Mouse (Mus musculus): ENCODE results near the gene Abi3bp. TPM values are rescaled to one million over a fixed set of nuclear protein-coding genes. Genes with fewer than 3 reads are reported as not detected.
A peak's percentile ranks its signal among the peaks of the same experiment; 100 is the strongest.

Abi3bp gene
- polyA plus RNA-seq, 1 experiment = not detected

DNA sequence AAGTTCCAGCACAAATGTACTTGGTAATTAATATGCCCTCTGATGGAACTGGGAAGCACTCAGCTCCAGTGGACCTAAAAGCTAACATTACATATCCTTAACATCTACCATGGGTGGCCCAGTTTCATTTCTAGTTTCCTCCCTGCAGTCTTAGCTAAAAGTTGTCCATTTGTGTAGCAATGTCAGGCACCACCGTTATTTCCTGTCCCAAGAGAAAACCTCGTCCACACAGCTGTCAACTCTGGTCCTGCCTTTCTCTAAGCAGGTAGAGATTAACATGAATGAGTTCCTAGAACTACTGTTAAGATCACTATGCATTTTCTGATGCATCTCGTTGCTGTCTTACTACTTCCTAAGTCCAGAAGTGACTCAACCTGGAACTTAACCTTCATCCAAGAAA, 237.9 kb downstream of the Abi3bp start:
- H3K27ac ChIP-seq (ENCODE audit: insufficient read depth, low read depth, low read length) = no peak overlapping the region
- TF ChIP-seq CTCF (IDR thresholded peaks at IDR 0.05; ENCODE audit: low read depth, low read length) = no peak
- TF ChIP-seq POLR2A (IDR thresholded peaks at IDR 0.05; ENCODE audit: borderline replicate concordance, low read depth, low read length) = no peak
- H3K4me1 ChIP-seq (ENCODE audit: control insufficient read depth, insufficient read depth, low read length) = 0 out of 2 replicates have a peak, but pooled peaks cover 3% of the 10 kb centered on the region
- H3K4me3 ChIP-seq (ENCODE audit: insufficient read depth, low read length) = peak overlapping the region; percentile 91

DNA sequence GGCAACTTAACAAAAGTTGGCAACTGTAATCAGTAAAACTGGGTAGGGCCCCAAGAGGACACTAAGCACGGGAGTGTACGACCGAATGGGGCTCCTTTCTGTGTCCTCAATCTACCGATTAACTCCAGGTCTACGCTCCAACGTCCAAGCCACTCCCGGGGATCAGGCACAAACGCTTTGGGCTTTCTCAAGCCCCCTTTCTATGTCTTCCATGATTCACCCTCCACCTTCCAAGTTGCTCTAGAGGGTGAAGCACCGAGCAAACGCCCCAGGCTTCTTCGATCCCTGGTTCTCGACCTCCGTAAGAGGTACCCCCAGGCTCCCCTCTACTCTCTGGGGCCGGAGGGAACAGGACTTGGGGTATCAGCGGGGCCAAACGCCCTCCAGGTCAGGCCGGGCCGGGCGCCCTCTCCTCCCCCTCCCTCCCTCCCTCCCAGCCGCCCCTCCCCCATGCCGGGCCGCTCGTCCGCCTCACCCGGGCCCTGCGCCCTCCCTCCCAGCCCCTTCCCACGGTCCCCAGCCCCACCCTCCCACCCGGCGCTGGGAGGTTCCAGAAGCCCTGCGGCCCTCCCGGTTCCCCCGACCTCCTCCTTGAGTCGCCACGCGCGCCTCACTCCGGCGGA, 239.0 kb downstream of the Abi3bp start:
- Histone ChIP-seq H3K4me3 (ENCODE audit: insufficient read depth, low read length) (peak overlapping the region; percentile 91), H3K4me1 (ENCODE audit: control insufficient read depth, insufficient read depth, low read length) (0 out of 2 replicates have a peak, but pooled peaks cover 3% of the 10 kb centered on the region), H3K27ac (ENCODE audit: insufficient read depth, low read depth, low read length) (peak overlapping the region; percentile 71)
- TF ChIP-seq CTCF (IDR thresholded peaks at IDR 0.05; ENCODE audit: low read depth, low read length) (no peak), POLR2A (IDR thresholded peaks at IDR 0.05; ENCODE audit: borderline replicate concordance, low read depth, low read length) (no peak)

DNA sequence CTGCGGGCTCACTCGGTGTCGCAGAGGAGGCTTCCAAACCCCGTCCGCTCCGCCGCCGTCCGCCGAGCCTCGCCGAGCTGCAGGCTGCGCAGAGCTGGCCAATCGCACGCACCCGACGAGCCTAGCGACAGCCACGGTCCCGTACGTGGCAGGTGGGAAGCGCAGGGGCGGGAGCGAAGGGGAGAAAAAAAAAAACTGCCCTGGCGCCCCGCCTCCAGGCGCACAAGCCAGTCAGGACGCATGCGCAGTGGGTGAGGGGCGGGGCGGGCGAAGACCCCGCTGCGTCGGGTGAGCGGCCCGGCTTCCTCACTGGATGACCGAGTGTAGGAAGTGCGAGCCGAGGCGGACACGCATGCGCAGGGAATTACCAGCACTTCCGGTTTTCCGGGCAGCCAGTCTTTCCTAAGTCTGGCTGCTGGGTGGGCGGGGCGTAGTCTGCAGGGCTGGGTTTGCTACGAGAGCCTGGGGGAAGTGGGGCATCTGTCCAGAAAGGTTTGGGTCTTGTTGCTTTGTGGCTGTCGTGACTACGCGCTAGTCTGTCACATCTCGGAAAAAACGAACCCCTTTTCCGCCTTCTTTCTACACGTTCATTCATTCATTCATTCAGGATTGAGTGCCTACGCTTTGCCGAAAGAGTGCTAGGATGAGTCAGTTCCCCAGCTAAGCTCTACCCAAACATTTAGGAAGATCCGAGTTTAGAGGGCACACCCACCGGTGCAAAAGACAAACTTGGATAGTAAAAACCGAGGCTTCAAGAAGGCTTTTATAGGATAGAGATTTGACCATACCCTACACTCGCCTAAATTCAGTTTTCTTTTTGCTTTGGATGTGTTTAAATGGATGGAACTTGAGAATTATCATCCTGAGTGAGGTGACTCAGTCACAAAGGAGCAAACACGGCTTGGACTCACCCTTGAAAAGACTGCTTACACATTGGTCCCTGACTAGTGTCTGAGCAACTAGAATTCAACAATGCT, 239.8 kb downstream of the Abi3bp start, which contains the start of gene Tfg:
Gene Tfg, minus strand, starts transcription at position 227 of the 977 bp plus-strand sequence.
- TF ChIP-seq POLR2A (IDR thresholded peaks at IDR 0.05; ENCODE audit: borderline replicate concordance, low read depth, low read length) (0 out of 2 replicates have a peak, but pooled peaks have one; percentile 56), CTCF (IDR thresholded peaks at IDR 0.05; ENCODE audit: low read depth, low read length) (no peak)

DNA sequence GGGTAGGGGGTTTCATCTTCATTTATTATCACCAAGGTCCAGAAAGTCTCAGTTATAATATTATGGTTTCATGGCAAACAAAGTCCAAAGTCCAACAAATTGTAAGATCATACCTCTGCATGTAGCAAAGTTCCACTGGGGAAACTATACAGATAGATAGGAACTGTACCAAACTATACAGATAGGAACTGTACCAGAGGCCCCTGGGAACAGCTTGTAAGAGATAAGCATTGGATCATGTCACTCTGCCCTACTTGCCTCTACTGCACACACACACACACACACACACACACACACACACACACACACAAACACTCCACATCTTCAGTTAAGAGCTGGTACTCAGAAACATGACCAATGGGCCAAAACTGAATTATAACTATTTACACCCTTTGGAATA, 241.4 kb downstream of the Abi3bp start:
- 0 out of 2 replicates have a peak, but pooled peaks cover 3% of the 10 kb centered on the region for H3K4me1 ChIP-seq (ENCODE audit: control insufficient read depth, insufficient read depth, low read length)
- TF ChIP-seq CTCF (IDR thresholded peaks at IDR 0.05; ENCODE audit: low read depth, low read length) = no peak
- TF ChIP-seq POLR2A (IDR thresholded peaks at IDR 0.05; ENCODE audit: borderline replicate concordance, low read depth, low read length) = no peak
- H3K27ac ChIP-seq (ENCODE audit: insufficient read depth, low read depth, low read length) = no peak overlapping the region
- H3K4me3 ChIP-seq (ENCODE audit: insufficient read depth, low read length) = no peak overlapping the region

More for the DNA sequence above, 239.8 kb downstream of the Abi3bp start, which contains the start of gene Tfg:
- Histone ChIP-seq H3K27ac (ENCODE audit: insufficient read depth, low read depth, low read length) (peak within 1 kb of the TSS; percentile 81), H3K4me3 (ENCODE audit: insufficient read depth, low read length) (peak within 1 kb of the TSS; percentile 91), H3K4me1 (ENCODE audit: control insufficient read depth, insufficient read depth, low read length) (0 out of 2 replicates have a peak, but pooled peaks cover 3% of the 10 kb centered on the region)

DNA sequence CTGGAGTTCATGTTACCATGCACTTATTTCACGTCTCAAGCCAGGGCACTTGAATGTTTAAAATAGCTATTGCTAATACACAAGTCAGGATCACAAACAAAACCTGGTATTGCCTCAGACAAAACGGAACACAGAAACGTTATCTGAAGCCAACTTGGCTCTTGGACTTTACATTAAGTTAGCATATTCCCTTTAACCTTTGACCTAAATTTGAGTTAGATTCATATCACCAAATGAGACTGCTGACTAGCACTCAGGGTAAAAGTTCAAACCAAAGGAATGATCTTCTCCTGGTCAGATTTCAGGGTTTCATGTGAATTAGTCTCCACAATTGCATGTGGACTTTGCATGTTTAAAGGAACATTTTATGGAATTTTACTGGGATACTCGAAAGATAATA, 244.7 kb downstream of the Abi3bp start:
- peaks cover 6% of the 10 kb centered on the region for H3K4me1 ChIP-seq (ENCODE audit: control insufficient read depth, insufficient read depth, low read length)
- TF ChIP-seq CTCF (IDR thresholded peaks at IDR 0.05; ENCODE audit: low read depth, low read length) (no peak), POLR2A (IDR thresholded peaks at IDR 0.05; ENCODE audit: borderline replicate concordance, low read depth, low read length) (no peak)
- H3K27ac ChIP-seq (ENCODE audit: insufficient read depth, low read depth, low read length) = no peak overlapping the region
- H3K4me3 ChIP-seq (ENCODE audit: insufficient read depth, low read length) = no peak overlapping the region

DNA sequence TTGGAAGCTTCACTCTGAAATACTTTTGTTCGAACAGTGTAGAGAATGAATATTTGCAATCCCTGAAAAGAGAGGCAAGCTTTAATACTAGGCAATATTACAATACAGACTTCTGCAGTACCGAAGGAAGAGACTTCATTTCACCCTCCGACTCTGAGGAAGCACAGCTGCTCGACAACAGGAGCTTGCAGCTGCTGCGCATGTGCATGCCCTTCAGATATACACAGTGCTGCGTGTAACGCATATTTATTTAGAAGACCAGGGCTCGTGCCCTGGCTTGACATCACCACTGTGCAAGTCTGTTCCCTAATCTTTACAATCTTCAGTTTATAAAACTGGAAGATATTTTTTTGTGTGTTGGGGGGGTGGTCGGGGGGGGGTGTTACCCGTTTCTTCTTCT, 247.2 kb downstream of the Abi3bp start:
- H3K27ac ChIP-seq (ENCODE audit: insufficient read depth, low read depth, low read length) = no peak overlapping the region
- peaks cover 9% of the 10 kb centered on the region for H3K4me1 ChIP-seq (ENCODE audit: control insufficient read depth, insufficient read depth, low read length)
- H3K4me3 ChIP-seq (ENCODE audit: insufficient read depth, low read length) = no peak overlapping the region
- TF ChIP-seq CTCF (IDR thresholded peaks at IDR 0.05; ENCODE audit: low read depth, low read length) = no peak
- no peak for TF ChIP-seq POLR2A (IDR thresholded peaks at IDR 0.05; ENCODE audit: borderline replicate concordance, low read depth, low read length)

DNA sequence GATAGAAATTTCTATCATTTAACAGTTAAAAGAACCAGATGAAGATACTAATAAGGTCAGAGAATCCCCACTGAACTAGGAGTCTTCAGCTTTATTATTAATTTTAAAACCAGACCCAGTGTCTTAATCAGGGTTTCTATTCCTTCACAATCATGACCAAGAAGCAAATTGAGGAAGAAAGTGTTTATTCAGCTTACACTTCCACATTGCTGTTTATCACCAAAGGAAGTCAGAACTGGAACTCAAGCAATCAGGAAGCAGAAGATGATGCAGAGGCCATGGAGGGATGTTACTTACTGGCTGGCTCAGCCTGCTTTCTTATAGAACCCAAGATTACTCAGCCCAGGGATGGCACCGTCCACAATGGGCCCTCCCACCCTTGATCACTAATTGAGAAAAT, 251.4 kb downstream of the Abi3bp start:
- TF ChIP-seq CTCF (IDR thresholded peaks at IDR 0.05; ENCODE audit: low read depth, low read length) = no peak
- Histone ChIP-seq H3K4me1 (ENCODE audit: control insufficient read depth, insufficient read depth, low read length) (peaks cover 9% of the 10 kb centered on the region), H3K27ac (ENCODE audit: insufficient read depth, low read depth, low read length) (peak overlapping the region; percentile 44), H3K4me3 (ENCODE audit: insufficient read depth, low read length) (no peak overlapping the region)

Other genes with a start within 250 kb of the Abi3bp start
- 77.8 and 79.5 TPM in 2 replicates for gene Tfg, start 239.6 kb downstream of the Abi3bp start, polyA plus RNA-seq (2012; ENCODE audit: insufficient read depth, insufficient read length, missing spikeins)

Measured in bone marrow macrophage, adult 2 months (primary cell).